Mouse (Mus musculus) heart, adult 18-20 months (tissue): ENCODE data around the gene Psmb7. TPM values are rescaled to one million over a fixed set of nuclear protein-coding genes. Genes with fewer than 3 reads are reported as not detected.

Source experiments
- DNase-seq, 2 experiments: peaks; one replicate each; pipeline ENCODE4 v3.0.0; 2021 to 2022; ENCODE audit warnings: mixed read lengths in 1 of 2
- total RNA-seq, 2 experiments: library from RNA; stranded (reverse); gene quantifications; 2 replicates each; pipeline ENCODE4 v1.2.3; 2021

Psmb7 gene
- total RNA-seq, 2 experiments from 2014 or later, result 240 to 264 TPM

- DNase-seq, result no peak
Observed at GRCm38 (mm10) chr2:38641761-38642160, 2.1 kb downstream of the Psmb7 start.

DNA sequence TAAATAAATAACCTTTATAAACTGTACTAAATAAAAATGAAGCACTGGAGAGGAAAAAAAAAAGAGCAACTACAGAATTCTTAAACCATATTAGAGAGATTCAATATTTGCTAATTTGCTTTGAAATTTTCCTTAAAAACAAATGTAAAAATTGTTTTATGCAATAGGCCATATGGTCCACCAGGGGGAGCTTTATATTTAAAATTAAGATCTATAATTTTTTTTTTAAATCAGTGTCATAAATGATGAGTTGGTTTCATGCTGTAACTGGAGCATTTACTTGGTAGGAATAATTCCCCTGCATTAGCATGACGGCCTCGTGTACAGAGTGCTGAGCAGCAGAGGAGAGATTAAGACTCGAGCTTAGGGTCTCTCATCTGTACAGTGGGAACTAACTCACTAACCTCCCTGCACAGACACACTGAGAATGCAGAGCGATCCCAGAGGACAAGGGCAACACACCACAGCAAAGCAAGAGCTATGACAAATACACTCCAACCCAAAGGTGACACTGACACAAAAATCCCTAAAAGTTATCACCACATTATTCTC lies 6.1 kb downstream of the Psmb7 start:
- no peak for DNase-seq

- no peak for DNase-seq
Observed at GRCm38 (mm10) chr2:38630574-38630973, 13.3 kb downstream of the Psmb7 start.

DNA sequence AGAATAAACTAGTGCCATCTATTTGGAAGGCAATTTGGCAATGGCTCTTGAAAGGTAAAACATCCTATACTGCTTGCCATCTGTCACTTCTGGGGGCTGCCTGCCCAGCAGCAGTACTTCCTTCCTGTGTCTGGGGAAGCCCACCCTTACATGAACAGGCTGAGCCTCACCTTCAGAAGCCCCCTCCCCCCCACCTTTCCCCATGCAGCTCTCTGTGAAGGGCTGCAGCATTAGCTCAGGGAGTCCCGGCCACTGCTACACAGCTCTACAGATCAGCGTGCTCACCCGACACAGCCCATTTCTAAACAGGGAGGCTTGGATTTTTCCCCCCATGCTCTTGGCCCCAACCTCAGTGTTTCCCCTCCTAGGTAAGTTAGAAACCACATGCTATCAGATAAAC lies 14.4 kb downstream of the Psmb7 start:
- no peak for DNase-seq

GRCm38 (mm10) chr2:38628801-38629200 lies 15.1 kb downstream of the Psmb7 start:
- DNase-seq, result no peak

DNA sequence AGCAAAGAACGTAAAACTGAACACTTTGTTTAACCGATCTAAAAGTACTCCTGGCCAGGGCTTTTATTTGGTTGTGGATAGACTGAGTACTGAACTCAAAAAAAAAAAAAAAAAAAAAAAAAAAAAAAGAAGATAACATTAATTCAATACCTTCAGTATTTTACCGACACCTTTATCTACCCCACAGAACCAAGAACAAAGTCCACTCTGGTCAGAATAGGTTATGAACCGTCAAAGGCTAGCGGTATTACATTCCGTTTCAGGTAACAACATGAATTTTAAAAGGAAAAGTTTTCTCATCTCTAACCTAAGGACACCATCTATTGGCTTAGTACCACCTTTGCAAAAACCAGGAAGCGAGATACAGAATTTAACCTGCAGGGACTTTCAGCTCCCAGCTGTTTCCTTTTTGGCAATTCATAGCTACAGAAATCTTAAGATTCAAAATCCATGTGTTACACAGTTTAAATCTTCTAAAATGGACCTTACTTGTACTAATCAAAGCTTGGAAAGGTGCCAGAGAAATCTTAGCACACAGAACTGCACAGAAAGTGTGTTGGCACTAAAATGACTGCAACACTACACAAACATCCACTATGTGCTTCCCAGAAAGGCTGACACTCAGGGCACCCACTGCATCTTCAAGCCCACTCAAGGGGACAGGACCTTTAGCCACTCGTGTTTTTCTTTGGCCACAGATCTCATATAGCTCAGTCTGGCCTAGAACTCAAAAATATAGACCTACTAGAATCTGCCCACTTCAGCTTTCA lies 19.9 kb downstream of the Psmb7 start:
- no peak for DNase-seq

- no peak for DNase-seq
Observed at GRCm38 (mm10) chr2:38623411-38623810, 20.5 kb downstream of the Psmb7 start.

DNA sequence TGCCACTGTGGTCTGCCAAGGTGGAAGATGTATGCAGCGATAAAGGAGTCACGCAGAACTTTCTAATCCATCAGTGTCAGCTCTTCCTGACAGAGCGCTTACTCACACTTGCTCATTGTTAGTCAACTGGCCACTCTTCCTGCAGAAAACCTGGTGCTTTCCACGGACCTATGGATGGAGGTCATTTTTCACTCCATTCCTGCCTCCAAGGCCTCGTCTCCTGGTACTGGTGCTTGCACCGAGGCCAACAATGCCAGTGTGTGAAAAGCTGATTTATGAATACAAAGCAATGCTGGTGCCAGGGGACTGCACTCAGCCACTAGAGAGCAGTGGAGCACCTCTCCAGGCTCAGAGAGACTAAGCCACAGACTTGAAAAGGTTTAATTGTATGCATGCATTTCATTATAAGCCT lies 22.3 kb downstream of the Psmb7 start:
- no peak for DNase-seq

DNA sequence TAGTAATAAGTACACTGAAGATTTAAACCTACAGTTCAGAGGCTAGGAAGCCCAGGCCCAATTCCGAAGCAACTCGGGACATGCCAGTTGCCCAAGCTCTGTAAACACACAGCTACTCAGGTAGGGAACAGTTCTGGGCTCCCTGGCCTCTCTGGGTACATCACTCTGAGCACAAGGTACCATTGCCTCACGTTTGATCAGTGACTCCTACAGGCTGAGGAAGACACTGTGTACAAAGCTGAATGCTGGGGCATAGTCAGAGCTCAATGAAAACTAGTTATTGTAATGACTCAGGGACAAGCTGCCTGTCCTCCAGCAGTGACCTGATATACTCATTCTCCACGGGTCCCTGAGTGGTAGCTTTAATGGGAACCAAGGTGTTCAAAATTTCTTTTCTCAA lies 22.8 kb downstream of the Psmb7 start:
- DNase-seq, result no peak

GRCm38 (mm10) chr2:38619777-38620176 lies 24.1 kb downstream of the Psmb7 start:
- no peak for DNase-seq

DNA sequence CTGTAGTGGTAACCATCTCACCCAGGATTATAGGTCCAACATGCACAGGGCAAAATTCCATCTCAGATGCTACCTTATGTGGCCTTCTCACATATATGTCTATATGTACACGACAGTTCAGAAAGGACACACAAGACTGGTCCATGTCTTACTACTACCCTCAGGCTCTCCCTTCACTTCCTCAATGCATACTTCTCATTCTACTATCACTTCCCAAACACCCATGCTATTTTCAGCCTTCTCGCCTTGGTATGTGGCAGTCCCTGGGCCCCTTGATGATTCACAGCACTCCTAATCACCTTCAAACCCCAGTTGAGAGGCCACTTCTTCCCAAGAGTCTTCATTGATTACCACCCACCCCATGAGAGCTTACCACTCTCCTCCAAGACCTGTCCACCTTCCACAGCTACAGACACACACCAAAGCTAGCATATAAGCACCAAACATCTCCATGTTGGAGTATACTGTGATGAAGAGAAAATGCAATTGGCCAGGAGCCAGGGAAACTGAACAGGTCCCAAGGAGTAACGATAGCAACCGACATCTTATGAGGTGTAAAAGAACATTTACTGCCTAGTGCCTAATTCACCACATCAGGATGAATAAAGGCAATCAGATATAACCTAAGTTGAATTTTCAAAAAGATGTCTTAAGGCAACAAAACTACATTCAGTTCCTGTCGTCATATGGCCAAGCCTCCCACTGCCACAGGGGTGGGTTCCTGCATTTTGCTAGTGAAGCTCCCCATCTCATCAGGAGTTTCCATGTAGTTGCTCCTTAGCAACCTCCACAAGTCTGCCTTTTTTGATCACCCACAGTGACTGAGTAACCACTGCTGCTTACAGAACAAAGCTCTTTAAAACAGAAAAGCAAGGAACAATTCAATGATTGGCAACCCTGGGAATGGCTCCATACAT lies 26.7 kb downstream of the Psmb7 start:
- no peak for DNase-seq

GRCm38 (mm10) chr2:38616072-38616471 lies 27.8 kb downstream of the Psmb7 start:
- DNase-seq, result peak; percentile 43 to 44

- no peak for DNase-seq
Observed at GRCm38 (mm10) chr2:38614437-38614836, 29.4 kb downstream of the Psmb7 start.

DNA sequence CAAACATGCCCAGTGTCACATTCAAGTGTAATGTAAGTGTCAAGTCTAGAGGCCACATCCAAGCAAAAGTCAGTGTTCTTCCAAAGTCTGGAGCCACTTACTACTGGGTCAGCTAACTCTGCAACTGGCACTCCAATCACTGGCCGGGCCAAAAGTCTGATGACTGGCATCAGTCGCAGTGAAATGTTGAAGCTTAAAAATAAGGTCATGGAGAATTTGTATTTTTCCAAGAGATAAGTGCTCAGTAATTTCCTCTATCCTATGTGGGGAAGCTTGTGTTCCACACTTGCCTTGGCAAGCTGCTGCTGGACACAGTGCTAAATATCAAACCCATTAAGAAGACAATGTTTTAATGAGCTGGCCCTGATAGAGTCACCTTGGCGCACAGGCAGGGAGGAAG lies 30.3 kb downstream of the Psmb7 start:
- peak in 1 of 2 experiments; percentile 26 for DNase-seq

- no peak for DNase-seq
Observed at GRCm38 (mm10) chr2:38612596-38612995, 31.3 kb downstream of the Psmb7 start.

- no peak for DNase-seq
Observed at GRCm38 (mm10) chr2:38610161-38610560, 33.7 kb downstream of the Psmb7 start.

GRCm38 (mm10) chr2:38609310-38609709 lies 34.6 kb downstream of the Psmb7 start:
- no peak for DNase-seq

DNA sequence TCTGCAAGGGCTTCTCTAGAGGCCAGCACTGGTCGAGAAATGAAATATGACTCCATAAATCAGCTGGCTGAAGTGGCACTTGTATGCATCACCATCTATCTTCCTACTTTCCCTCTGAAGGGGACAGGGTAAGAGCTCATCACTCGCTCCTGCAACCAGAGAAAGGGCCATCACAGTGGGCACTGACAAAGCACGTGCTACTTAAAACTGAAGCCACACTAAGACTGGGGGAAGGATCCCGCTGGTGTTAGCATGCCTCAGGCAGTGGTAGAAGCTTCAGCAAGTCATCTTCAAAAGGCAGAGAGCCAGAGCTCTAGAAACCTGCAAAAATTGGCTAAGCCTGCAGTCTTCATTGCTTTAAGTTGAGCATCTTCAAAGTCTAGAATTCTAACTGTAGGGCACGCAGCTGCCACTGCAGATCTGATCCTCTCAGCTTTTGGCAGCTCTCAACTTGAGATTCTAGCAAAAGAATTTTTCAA lies 35.0 kb downstream of the Psmb7 start:
- no peak for DNase-seq

DNA sequence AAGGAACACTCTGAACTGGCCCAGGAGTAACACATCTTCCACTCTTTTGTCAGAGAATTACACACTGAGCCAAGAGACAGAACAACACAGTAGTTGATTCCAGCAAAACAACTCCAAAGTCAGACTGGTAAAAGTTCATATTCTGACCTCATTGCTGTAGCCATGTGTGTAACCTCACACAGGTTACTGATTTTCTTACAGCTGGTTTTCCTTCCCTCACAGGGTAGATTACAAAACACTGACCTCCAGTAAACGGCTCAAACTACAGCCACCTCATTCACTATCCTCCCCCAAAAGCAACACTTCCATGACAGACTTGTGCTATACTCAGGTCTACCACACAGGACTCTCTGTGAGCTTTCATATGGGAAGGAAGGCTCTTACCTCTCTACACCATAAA lies 36.2 kb downstream of the Psmb7 start:
- DNase-seq, result no peak

- DNase-seq, result no peak
Observed at GRCm38 (mm10) chr2:38600842-38601241, 43.0 kb downstream of the Psmb7 start.

DNA sequence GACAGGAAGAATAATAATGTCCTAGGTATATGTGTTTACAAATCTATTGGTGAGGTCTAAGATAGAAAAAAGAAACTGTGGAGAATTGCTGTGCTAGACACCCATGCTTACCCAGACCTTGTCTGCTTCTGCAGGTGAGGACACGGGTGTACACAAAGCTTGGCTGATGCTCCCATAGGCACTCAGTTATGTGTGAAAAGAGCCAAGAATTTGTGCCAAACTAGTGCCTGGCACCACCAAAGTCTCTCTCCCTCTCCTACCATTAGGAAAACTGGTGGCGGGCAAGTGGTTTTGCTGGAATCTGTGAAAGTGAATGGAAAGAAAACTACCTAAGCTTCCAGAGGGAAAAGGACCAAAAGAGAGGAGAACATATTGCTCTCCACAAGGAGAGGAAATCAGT lies 45.5 kb downstream of the Psmb7 start:
- DNase-seq, result no peak

DNA sequence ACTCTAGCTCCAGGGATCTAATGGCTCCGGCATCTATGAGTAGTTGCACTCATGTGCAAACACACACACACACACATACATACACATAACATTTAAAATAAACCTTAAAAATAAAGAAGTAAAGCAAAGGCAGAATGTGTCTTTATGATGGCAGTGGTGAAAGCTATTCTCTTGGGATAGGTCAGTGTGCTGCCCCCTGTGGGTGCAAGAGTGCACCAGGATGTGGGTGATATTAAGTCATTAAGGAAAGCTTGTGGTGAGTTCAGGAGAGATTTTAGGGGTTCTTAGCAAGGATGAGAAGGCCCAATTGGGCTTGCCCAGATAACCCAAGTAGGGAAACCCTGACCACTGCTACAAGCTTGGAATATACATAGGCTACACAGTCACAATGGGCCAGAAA lies 46.0 kb downstream of the Psmb7 start:
- DNase-seq, result no peak

DNA sequence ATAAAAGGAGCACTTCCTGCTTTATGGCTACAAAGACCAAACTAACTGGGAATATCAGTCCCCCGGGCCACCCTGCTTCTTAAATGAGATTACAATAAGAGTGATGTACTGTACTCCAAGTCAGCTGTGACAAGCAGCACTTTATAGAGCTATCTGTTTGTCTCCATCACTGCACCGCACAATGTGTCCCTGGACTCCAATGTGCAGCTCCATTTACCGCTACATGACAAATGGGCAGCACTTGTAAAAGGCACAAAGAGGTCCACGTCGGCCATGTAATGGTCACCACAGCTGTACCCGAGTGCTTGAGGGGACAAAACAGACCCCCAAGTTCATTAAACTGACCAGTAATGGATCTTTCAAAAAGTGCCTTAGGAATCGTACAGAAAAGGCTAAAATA lies 49.0 kb downstream of the Psmb7 start:
- DNase-seq, result no peak
